Mouse (Mus musculus): Measurements from ENCODE around the gene Ldb1. TPM values are rescaled to one million over a fixed set of nuclear protein-coding genes. Genes with fewer than 3 reads are reported as not detected.

Ldb1 gene
- polyA plus RNA-seq (2017; shearing (Covaris generic)), result 259 TPM

GRCm38 (mm10) chr19:46044993-46045695, at the start of gene Ldb1:
Gene Ldb1 (minus strand): TSS chr19:46045214.

GRCm38 (mm10) chr19:46075616-46076607, 30.9 kb upstream of the Ldb1 start, which contains the start of gene Nolc1:
Gene Nolc1 (plus strand): TSS chr19:46075863.

GRCm38 (mm10) chr19:46044271-46044992, 582 bp downstream of the Ldb1 start, which contains the start of gene Pprc1:
Gene Pprc1 (plus strand): TSS chr19:46044886.

GRCm38 (mm10) chr19:46003371-46004226, 41.4 kb downstream of the Ldb1 start, which contains the start of gene Hps6:
Gene Hps6 (plus strand): TSS chr19:46003508.

GRCm38 (mm10) chr19:45997785-45998693, 47.0 kb downstream of the Ldb1 start, which contains the start of gene Armh3:
Gene Armh3 (minus strand): TSS chr19:45998488.

Other genes starting within 250 kb of the Ldb1 start
- 3.5 TPM for gene Kcnip2, start 229.2 kb downstream of the Ldb1 start, polyA plus RNA-seq (2017; shearing (Covaris generic))
- gene Armh3, start 46.7 kb downstream of the Ldb1 start, polyA plus RNA-seq (2017; shearing (Covaris generic)), result 10.6 TPM
- gene Hps6, start 41.7 kb downstream of the Ldb1 start, polyA plus RNA-seq (2017; shearing (Covaris generic)), result 6.8 TPM
- 58.1 TPM for gene Pprc1, start 328 bp downstream of the Ldb1 start, polyA plus RNA-seq (2017; shearing (Covaris generic))
- 96.5 TPM for gene Nolc1, start 30.6 kb upstream of the Ldb1 start, polyA plus RNA-seq (2017; shearing (Covaris generic))
- not detected for gene Elovl3, start 86.7 kb upstream of the Ldb1 start, polyA plus RNA-seq (2017; shearing (Covaris generic))
- not detected for gene Pitx3, start 103.1 kb upstream of the Ldb1 start, polyA plus RNA-seq (2017; shearing (Covaris generic))
- gene Gbf1, start 107.3 kb upstream of the Ldb1 start, polyA plus RNA-seq (2017; shearing (Covaris generic)), result 67.5 TPM

Data from effector memory CD4-positive, alpha-beta T cell, adult 5 months (primary cell).